Mouse (Mus musculus): ENCODE data around the gene Sult2b1.

Sult2b1 gene

GRCm38 (mm10) chr7:45784524-45785372, at the start of gene Sult2b1:
Gene Sult2b1 (minus strand): TSS chr7:45784669.
- no peak for DNase-seq

- DNase-seq, result no peak
These were observed 49.5 kb upstream of the Sult2b1 start for GRCm38 (mm10) chr7:45833924-45834323.

- DNase-seq, result no peak
These were observed 48.8 kb upstream of the Sult2b1 start for GRCm38 (mm10) chr7:45833148-45833790.

- no peak for DNase-seq
These were observed 48.0 kb upstream of the Sult2b1 start for GRCm38 (mm10) chr7:45832428-45832827.

GRCm38 (mm10) chr7:45831128-45831525, 46.7 kb upstream of the Sult2b1 start:
- DNase-seq, result no peak

- DNase-seq, result peak; percentile 71 to 76
These were observed 46.1 kb upstream of the Sult2b1 start, which contains the start of gene Grwd1 for GRCm38 (mm10) chr7:45830427-45831127. Gene Grwd1 (minus strand): TSS chr7:45830944.

GRCm38 (mm10) chr7:45826631-45827030, 42.2 kb upstream of the Sult2b1 start:
- no peak for DNase-seq

GRCm38 (mm10) chr7:45824598-45824997, 40.1 kb upstream of the Sult2b1 start, which contains the start of gene Kcnj14:
Gene Kcnj14 (minus strand): TSS chr7:45824782.
- DNase-seq, result no peak

GRCm38 (mm10) chr7:45820913-45821312, 36.4 kb upstream of the Sult2b1 start:
- no peak for DNase-seq

- DNase-seq, result no peak
These were observed 35.4 kb upstream of the Sult2b1 start for GRCm38 (mm10) chr7:45819843-45820242.

GRCm38 (mm10) chr7:45815984-45816351, 31.5 kb upstream of the Sult2b1 start:
- DNase-seq, result no peak

- no peak for DNase-seq
These were observed 31.0 kb upstream of the Sult2b1 start for GRCm38 (mm10) chr7:45815323-45815983.

- no peak for DNase-seq
These were observed 30.4 kb upstream of the Sult2b1 start for GRCm38 (mm10) chr7:45814841-45815240.

- DNase-seq, result peak; percentile 99
These were observed 29.6 kb upstream of the Sult2b1 start, which contains the start of gene Cyth2 for GRCm38 (mm10) chr7:45813787-45814779. Gene Cyth2 (minus strand): TSS chr7:45814581.

- no peak for DNase-seq
These were observed 28.5 kb upstream of the Sult2b1 start for GRCm38 (mm10) chr7:45812921-45813320.

- DNase-seq, result no peak
These were observed 25.0 kb upstream of the Sult2b1 start for GRCm38 (mm10) chr7:45809276-45810075.

- DNase-seq, result no peak
These were observed 24.0 kb upstream of the Sult2b1 start for GRCm38 (mm10) chr7:45808471-45808870.

- no peak for DNase-seq
These were observed 21.5 kb upstream of the Sult2b1 start for GRCm38 (mm10) chr7:45805941-45806340.

- DNase-seq, result no peak
These were observed 18.1 kb upstream of the Sult2b1 start for GRCm38 (mm10) chr7:45802551-45802950.

GRCm38 (mm10) chr7:45801348-45801747, 16.9 kb upstream of the Sult2b1 start:
- DNase-seq, result peak; percentile 85 to 91

Data from thymus, postnatal 36 days (tissue).